8 mouse cellular contexts compared by ENCODE assay signal in the genomic region with DNA sequence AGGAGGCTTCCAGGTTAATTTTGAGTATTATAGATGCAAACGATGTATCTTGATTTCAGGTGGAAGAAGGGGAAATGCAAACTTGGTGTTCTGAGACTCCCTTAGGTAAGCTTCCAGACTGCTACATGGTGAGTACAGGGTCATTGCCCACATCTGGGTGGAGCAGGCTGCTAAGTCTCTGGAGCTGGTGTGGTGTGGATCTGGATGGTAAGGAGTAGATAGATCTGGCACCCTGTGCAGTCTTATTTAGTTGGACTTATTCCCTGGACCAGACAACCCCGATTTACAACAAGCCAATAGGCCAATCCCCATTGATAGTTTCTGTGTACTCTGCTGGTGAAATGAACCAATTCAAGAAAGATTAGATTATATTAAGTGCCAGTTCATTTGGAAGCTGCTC. TPM values are rescaled to one million over a fixed set of nuclear protein-coding genes. Genes with fewer than 3 reads are reported as not detected.
DNase-seq lines count a peak whose midpoint lies in the region; ATAC-seq lines count a peak whose summit lies in the region.
"Not testable (repeated sequence)": the region's sequence is repeated elsewhere in the genome, so short reads cannot be mapped to it uniquely, and the experiment has no call there.
"Had no signal": no experiment of that assay in that cellular context is flagged by ENCODE, and none has a peak within 500 bp of the region (broad histone marks: within the 10 kb centered on the region; RNA-seq: fewer than 3 reads in every experiment).

No protein-coding gene starts in this region.

- ATAC-seq in embryonic facial prominence, embryonic 12.5 days (ENCODE audit: insufficient number of reproducible peaks, insufficient read depth, low FRiP score, low TSS enrichment), result 0 out of 2 replicates have a peak, but pooled peaks have one; percentile 35
- peak; percentile 25 for ATAC-seq in granulocyte monocyte progenitor cell, adult 5-6 weeks (replicated peaks; ENCODE audit: poor library complexity, severe bottlenecking)
- peak; percentile 53 for ATAC-seq in liver, embryonic 11.5 days (replicated peaks; ENCODE audit: low FRiP score)
- 0 out of 2 replicates have a peak, but pooled peaks have one; percentile 27 for ATAC-seq in megakaryocyte, adult 5-6 weeks (ENCODE audit: poor library complexity, severe bottlenecking)
- ATAC-seq in midbrain, embryonic 11.5 days (ENCODE audit: low FRiP score), result 0 out of 2 replicates have a peak, but pooled peaks have one; percentile 33
- ATAC-seq in monocyte, adult 5-6 weeks (replicated peaks; ENCODE audit: insufficient number of reproducible peaks, low FRiP score, low TSS enrichment, poor library complexity, severe bottlenecking), result peak; percentile 71; the same call in 1 of the 2 replicates

- H3K9me3 ChIP-seq in embryonic facial prominence, embryonic 12.5 days; liver, embryonic 11.5 days (ENCODE audit: control insufficient read depth, low read length); midbrain, embryonic 11.5 days (ENCODE audit: control insufficient read depth, low read length): not testable (repeated sequence)

- H3K27ac ChIP-seq in embryonic facial prominence, embryonic 12.5 days; liver, embryonic 11.5 days (ENCODE audit: low read depth, low read length); midbrain, embryonic 11.5 days (ENCODE audit: low read depth, low read length): not testable (repeated sequence)

- WGBS in embryonic facial prominence, embryonic 12.5 days, result 94% methylated on average over 2 of the region's 2 CpGs
- 91% methylated on average over 2 of the region's 2 CpGs for WGBS in liver, embryonic 11.5 days
- 91% methylated on average over 2 of the region's 2 CpGs for WGBS in midbrain, embryonic 11.5 days

- not testable (repeated sequence) for H3K4me1 ChIP-seq in embryonic facial prominence, embryonic 12.5 days; liver, embryonic 11.5 days (replicated peaks; ENCODE audit: control insufficient read depth, insufficient read depth, low read length); midbrain, embryonic 11.5 days (ENCODE audit: control insufficient read depth, insufficient read depth, low read length)

- DNase-seq in liver, embryonic 11.5 days (ENCODE audit: low spot score); midbrain, embryonic 11.5 days (ENCODE audit: low spot score, missing footprints): not testable (repeated sequence)

- H3K4me2 ChIP-seq in embryonic facial prominence, embryonic 12.5 days (replicated peaks); liver, embryonic 11.5 days; midbrain, embryonic 11.5 days: not testable (repeated sequence)

- not testable (repeated sequence) for H3K9ac ChIP-seq in embryonic facial prominence, embryonic 12.5 days; liver, embryonic 11.5 days (ENCODE audit: low read depth, low read length); midbrain, embryonic 11.5 days (ENCODE audit: low read length)

- not testable (repeated sequence) for H3K4me3 ChIP-seq in embryonic facial prominence, embryonic 12.5 days; liver, embryonic 11.5 days (ENCODE audit: low read depth, low read length); midbrain, embryonic 11.5 days (ENCODE audit: low read depth, low read length)

- not testable (repeated sequence) for H3K27me3 ChIP-seq in embryonic facial prominence, embryonic 12.5 days; liver, embryonic 11.5 days (replicated peaks; ENCODE audit: control insufficient read depth, insufficient read depth, low read length); midbrain, embryonic 11.5 days (ENCODE audit: control insufficient read depth, insufficient read depth, low read length)

- H3K36me3 ChIP-seq in embryonic facial prominence, embryonic 12.5 days; liver, embryonic 11.5 days (ENCODE audit: control insufficient read depth, insufficient read depth, low read length); midbrain, embryonic 11.5 days (ENCODE audit: control insufficient read depth, insufficient read depth, low read length): not testable (repeated sequence)

RNA-seq across cellular contexts. Expression of gene Zfp991, which starts 33.4 kb away (rescaled TPM):
- polyA plus RNA-seq in embryonic facial prominence, embryonic 12.5 days (2016; fragmentation: Nextera tagmentation; extraction: Ambion mirVana), result 8.0 TPM in 2 replicates
- total RNA-seq in granulocyte monocyte progenitor cell, adult 5-6 weeks (2014; fragmentation: Nextera tagmentation), result 36.1 and 54.3 TPM in 2 replicates
- 35.1 and 50.5 TPM in 2 replicates for total RNA-seq in granulocyte monocyte progenitor cell, adult 5-6 weeks (2017)
- polyA plus RNA-seq in liver, embryonic 11.5 days (2014; fragmentation: Nextera tagmentation; extraction: Ambion mirVana), result 15.8 and 16.1 TPM in 2 replicates
- total RNA-seq in megakaryocyte, adult 5-6 weeks (2015), result 50.9 and 68.8 TPM in 2 replicates
- 39.6 and 47.2 TPM in 2 replicates for total RNA-seq in megakaryocyte, adult 5-6 weeks (2017)
- 7.9 and 8.7 TPM in 2 replicates for polyA plus RNA-seq in midbrain, embryonic 11.5 days (2014; fragmentation: Nextera tagmentation; extraction: Ambion mirVana)
- total RNA-seq in monocyte, adult 5-6 weeks (2017), result 25.2 to 34.9 TPM (median 30.3 TPM) in 3 replicates
- polyA plus RNA-seq: erythroblast, embryonic 14.5 days; G1E had no signal
